Mouse (Mus musculus): Measurements from ENCODE around the gene Grin1. TPM values are rescaled to one million over a fixed set of nuclear protein-coding genes. Genes with fewer than 3 reads are reported as not detected.

Grin1 gene
- polyA plus RNA-seq, 2 experiments, result 0.02 to 0.06 TPM

- no peak for DNase-seq (ENCODE audit: low read depth in 3 of 3, low spot score in 3 of 3)
- peak overlapping the region; percentile 75 for H3K4me2 ChIP-seq (ENCODE audit: low read depth)
- no peak for TF ChIP-seq CTCF (IDR thresholded peaks at IDR 0.05; ENCODE audit: low read depth)
- H3K27me3 ChIP-seq (ENCODE audit: control insufficient read depth, insufficient read depth, low read length), result peaks cover 22% of the 10 kb centered on the region
- WGBS (ENCODE audit: insufficient replicate concordance), result 13% methylated on average over 6 of the region's 6 CpGs
- peak; percentile 27; the same call in 1 of the 2 replicates for ATAC-seq (ENCODE audit: insufficient read depth)
- H3K4me1 ChIP-seq (replicated peaks; ENCODE audit: control insufficient read depth in 2 of 2, insufficient read depth in 2 of 2, low read length in 1 of 2), result peaks cover 4 to 17% of the 10 kb centered on the region in 2 experiments
- H3K36me3 ChIP-seq (replicated peaks; ENCODE audit: control insufficient read depth, insufficient read depth, low read depth), result no peaks in the 10 kb centered on the region
- H3K9me3 ChIP-seq (ENCODE audit: control insufficient read depth, low read length), result no peaks in the 10 kb centered on the region
- peak overlapping the region; percentile 46 to 57; a peak in 3 of 4 replicates for H3K4me3 ChIP-seq (ENCODE audit: insufficient read depth in 1 of 2, low read depth in 2 of 2, low read length in 2 of 2)
- no peak overlapping the region for H3K9ac ChIP-seq (replicated peaks)
- no peak overlapping the region for H3K27ac ChIP-seq
Measured at GRCm38 (mm10) chr2:25241438-25241775, 77.6 kb downstream of the Grin1 start.

Other genes starting within 250 kb of the Grin1 start
Only the 30 nearest of the 35 such genes appear.
- 3.7 and 3.9 TPM in 2 replicates for gene Nrarp, start 138.4 kb downstream of the Grin1 start, polyA plus RNA-seq (2012; rRNA removed)
- 1.8 and 1.9 TPM in 2 replicates for gene Nrarp, start 138.4 kb downstream of the Grin1 start, polyA plus RNA-seq (2014; fragmentation: Nextera tagmentation; extraction: Ambion mirVana)
- 3.7 and 4.1 TPM in 2 replicates for gene Tor4a, start 122.3 kb downstream of the Grin1 start, polyA plus RNA-seq (2012; rRNA removed)
- gene Tor4a, start 122.3 kb downstream of the Grin1 start, polyA plus RNA-seq (2014; fragmentation: Nextera tagmentation; extraction: Ambion mirVana), result 4.9 and 5.7 TPM in 2 replicates
- gene Nelfb, start 107.7 kb downstream of the Grin1 start, polyA plus RNA-seq (2012; rRNA removed), result 18.7 and 21.3 TPM in 2 replicates
- gene Nelfb, start 107.7 kb downstream of the Grin1 start, polyA plus RNA-seq (2014; fragmentation: Nextera tagmentation; extraction: Ambion mirVana), result 23.7 and 27.3 TPM in 2 replicates
- gene Stpg3, start 104.5 kb downstream of the Grin1 start, polyA plus RNA-seq (2012; rRNA removed), result not detected in 2 replicates
- gene Stpg3, start 104.5 kb downstream of the Grin1 start, polyA plus RNA-seq (2014; fragmentation: Nextera tagmentation; extraction: Ambion mirVana), result not detected in 2 replicates
- 0.04 TPM in 1 of 2 replicates, not detected in the other for gene Fam166a, start 100.4 kb downstream of the Grin1 start, polyA plus RNA-seq (2012; rRNA removed)
- gene Fam166a, start 100.4 kb downstream of the Grin1 start, polyA plus RNA-seq (2014; fragmentation: Nextera tagmentation; extraction: Ambion mirVana), result 0.96 TPM in 1 of 2 replicates, not detected in the other
- 571 and 676 TPM in 2 replicates for gene Tubb4b, start 94.5 kb downstream of the Grin1 start, polyA plus RNA-seq (2012; rRNA removed)
- 561 and 604 TPM in 2 replicates for gene Tubb4b, start 94.5 kb downstream of the Grin1 start, polyA plus RNA-seq (2014; fragmentation: Nextera tagmentation; extraction: Ambion mirVana)
- gene Slc34a3, start 84.8 kb downstream of the Grin1 start, polyA plus RNA-seq (2012; rRNA removed), result 0.01 and 0.05 TPM in 2 replicates
- gene Slc34a3, start 84.8 kb downstream of the Grin1 start, polyA plus RNA-seq (2014; fragmentation: Nextera tagmentation; extraction: Ambion mirVana), result not detected in 2 replicates
- gene Rnf224, start 82.4 kb downstream of the Grin1 start, polyA plus RNA-seq (2012; rRNA removed), result not detected in 2 replicates
- not detected in 2 replicates for gene Rnf224, start 82.4 kb downstream of the Grin1 start, polyA plus RNA-seq (2014; fragmentation: Nextera tagmentation; extraction: Ambion mirVana)
- gene Rnf208, start 76.9 kb downstream of the Grin1 start, polyA plus RNA-seq (2012; rRNA removed), result 0.93 and 1.3 TPM in 2 replicates
- 0.09 and 0.16 TPM in 2 replicates for gene Rnf208, start 76.9 kb downstream of the Grin1 start, polyA plus RNA-seq (2014; fragmentation: Nextera tagmentation; extraction: Ambion mirVana)
- not detected in 2 replicates for gene Cysrt1, start 76.7 kb downstream of the Grin1 start, polyA plus RNA-seq (2012; rRNA removed)
- not detected in 2 replicates for gene Cysrt1, start 76.7 kb downstream of the Grin1 start, polyA plus RNA-seq (2014; fragmentation: Nextera tagmentation; extraction: Ambion mirVana)
- gene AL732309.1, start 72.3 kb downstream of the Grin1 start, polyA plus RNA-seq (2012; rRNA removed), result 5.4 and 5.6 TPM in 2 replicates
- gene AL732309.1, start 72.3 kb downstream of the Grin1 start, polyA plus RNA-seq (2014; fragmentation: Nextera tagmentation; extraction: Ambion mirVana), result 1.4 and 1.9 TPM in 2 replicates
- 8.8 and 12.4 TPM in 2 replicates for gene Tmem203, start 63.7 kb downstream of the Grin1 start, polyA plus RNA-seq (2012; rRNA removed)
- gene Tmem203, start 63.7 kb downstream of the Grin1 start, polyA plus RNA-seq (2014; fragmentation: Nextera tagmentation; extraction: Ambion mirVana), result 8.8 and 9.4 TPM in 2 replicates
- gene Tprn, start 56.6 kb downstream of the Grin1 start, polyA plus RNA-seq (2012; rRNA removed), result 1.6 and 2.6 TPM in 2 replicates
- 2.4 and 3.2 TPM in 2 replicates for gene Tprn, start 56.6 kb downstream of the Grin1 start, polyA plus RNA-seq (2014; fragmentation: Nextera tagmentation; extraction: Ambion mirVana)
- gene Ssna1, start 46.7 kb downstream of the Grin1 start, polyA plus RNA-seq (2012; rRNA removed), result 65.8 and 76.0 TPM in 2 replicates
- gene Ssna1, start 46.7 kb downstream of the Grin1 start, polyA plus RNA-seq (2014; fragmentation: Nextera tagmentation; extraction: Ambion mirVana), result 145 and 155 TPM in 2 replicates
- gene Anapc2, start 46.7 kb downstream of the Grin1 start, polyA plus RNA-seq (2012; rRNA removed), result 20.5 and 23.8 TPM in 2 replicates
- gene Anapc2, start 46.7 kb downstream of the Grin1 start, polyA plus RNA-seq (2014; fragmentation: Nextera tagmentation; extraction: Ambion mirVana), result 30.2 TPM in 2 replicates
- not detected in 2 replicates for gene Tmem210, start 31.0 kb downstream of the Grin1 start, polyA plus RNA-seq (2012; rRNA removed)
- gene Tmem210, start 31.0 kb downstream of the Grin1 start, polyA plus RNA-seq (2014; fragmentation: Nextera tagmentation; extraction: Ambion mirVana), result not detected in 2 replicates
- not detected in 2 replicates for gene Lrrc26, start 29.3 kb downstream of the Grin1 start, polyA plus RNA-seq (2012; rRNA removed)
- gene Lrrc26, start 29.3 kb downstream of the Grin1 start, polyA plus RNA-seq (2014; fragmentation: Nextera tagmentation; extraction: Ambion mirVana), result not detected in 2 replicates
- gene Man1b1, start 13.2 kb upstream of the Grin1 start, polyA plus RNA-seq (2012; rRNA removed), result 5.3 and 6.6 TPM in 2 replicates
- 25.4 and 28.2 TPM in 2 replicates for gene Man1b1, start 13.2 kb upstream of the Grin1 start, polyA plus RNA-seq (2014; fragmentation: Nextera tagmentation; extraction: Ambion mirVana)
- 9.3 and 10.6 TPM in 2 replicates for gene Dpp7, start 37.2 kb upstream of the Grin1 start, polyA plus RNA-seq (2012; rRNA removed)
- 9.4 and 12.8 TPM in 2 replicates for gene Dpp7, start 37.2 kb upstream of the Grin1 start, polyA plus RNA-seq (2014; fragmentation: Nextera tagmentation; extraction: Ambion mirVana)
- gene Uap1l1, start 46.5 kb upstream of the Grin1 start, polyA plus RNA-seq (2012; rRNA removed), result 2.9 and 3.8 TPM in 2 replicates
- 9.3 and 14.1 TPM in 2 replicates for gene Uap1l1, start 46.5 kb upstream of the Grin1 start, polyA plus RNA-seq (2014; fragmentation: Nextera tagmentation; extraction: Ambion mirVana)
- gene Sapcd2, start 53.1 kb upstream of the Grin1 start, polyA plus RNA-seq (2012; rRNA removed), result 20.1 and 21.5 TPM in 2 replicates
- gene Sapcd2, start 53.1 kb upstream of the Grin1 start, polyA plus RNA-seq (2014; fragmentation: Nextera tagmentation; extraction: Ambion mirVana), result 17.9 and 20.5 TPM in 2 replicates
- 0.18 and 0.30 TPM in 2 replicates for gene Entpd2, start 76.7 kb upstream of the Grin1 start, polyA plus RNA-seq (2012; rRNA removed)
- gene Entpd2, start 76.7 kb upstream of the Grin1 start, polyA plus RNA-seq (2014; fragmentation: Nextera tagmentation; extraction: Ambion mirVana), result 0.23 TPM in 1 of 2 replicates, not detected in the other
- 3.4 and 3.9 TPM in 2 replicates for gene Npdc1, start 80.2 kb upstream of the Grin1 start, polyA plus RNA-seq (2012; rRNA removed)
- gene Npdc1, start 80.2 kb upstream of the Grin1 start, polyA plus RNA-seq (2014; fragmentation: Nextera tagmentation; extraction: Ambion mirVana), result 2.4 and 2.7 TPM in 2 replicates
- gene Fut7, start 104.1 kb upstream of the Grin1 start, polyA plus RNA-seq (2012; rRNA removed), result 0.55 and 0.58 TPM in 2 replicates
- 0.34 and 0.90 TPM in 2 replicates for gene Fut7, start 104.1 kb upstream of the Grin1 start, polyA plus RNA-seq (2014; fragmentation: Nextera tagmentation; extraction: Ambion mirVana)
- 2.4 and 2.5 TPM in 2 replicates for gene Abca2, start 109.5 kb upstream of the Grin1 start, polyA plus RNA-seq (2012; rRNA removed)
- 0.91 and 1.1 TPM in 2 replicates for gene Abca2, start 109.5 kb upstream of the Grin1 start, polyA plus RNA-seq (2014; fragmentation: Nextera tagmentation; extraction: Ambion mirVana)
- gene Clic3, start 137.7 kb upstream of the Grin1 start, polyA plus RNA-seq (2012; rRNA removed), result 0.08 and 0.32 TPM in 2 replicates
- gene Clic3, start 137.7 kb upstream of the Grin1 start, polyA plus RNA-seq (2014; fragmentation: Nextera tagmentation; extraction: Ambion mirVana), result 0.18 and 0.27 TPM in 2 replicates
- gene Paxx, start 141.9 kb upstream of the Grin1 start, polyA plus RNA-seq (2012; rRNA removed), result 7.9 and 9.2 TPM in 2 replicates
- gene Paxx, start 141.9 kb upstream of the Grin1 start, polyA plus RNA-seq (2014; fragmentation: Nextera tagmentation; extraction: Ambion mirVana), result 6.3 and 7.3 TPM in 2 replicates
- 0.47 and 0.96 TPM in 2 replicates for gene Ptgds, start 150.9 kb upstream of the Grin1 start, polyA plus RNA-seq (2012; rRNA removed)
- gene Ptgds, start 150.9 kb upstream of the Grin1 start, polyA plus RNA-seq (2014; fragmentation: Nextera tagmentation; extraction: Ambion mirVana), result 0.17 TPM in 1 of 2 replicates, not detected in the other
- gene Lcn12, start 174.7 kb upstream of the Grin1 start, polyA plus RNA-seq (2012; rRNA removed), result not detected in 2 replicates
- gene Lcn12, start 174.7 kb upstream of the Grin1 start, polyA plus RNA-seq (2014; fragmentation: Nextera tagmentation; extraction: Ambion mirVana), result not detected in 2 replicates
- gene Fbxw5, start 181.6 kb upstream of the Grin1 start, polyA plus RNA-seq (2012; rRNA removed), result 6.2 and 8.1 TPM in 2 replicates
- 18.3 and 20.4 TPM in 2 replicates for gene Fbxw5, start 181.6 kb upstream of the Grin1 start, polyA plus RNA-seq (2014; fragmentation: Nextera tagmentation; extraction: Ambion mirVana)

All from liver, embryonic 14.5 days (tissue).